Mouse (Mus musculus) forebrain, embryonic 11.5 days (tissue): ENCODE data around the gene Ssbp3. TPM values are rescaled to one million over a fixed set of nuclear protein-coding genes. Genes with fewer than 3 reads are reported as not detected.

ENCODE experiments used
- ATAC-seq: fragments of 200-750 bp; cut with Nextera tagmentation; replicated peaks from 2 replicates; pipeline ENCODE4 v1.8.0; 2017; ENCODE audit warnings: moderate TSS enrichment; ENCODE audit not compliant: low FRiP score
- DNase-seq: peaks from one replicate; pipeline ENCODE4 v3.0.0-alpha.2; 2017; ENCODE audit warnings: low spot score
- H3K27ac ChIP-seq: fragments of 300-500 bp; sonication (generic); 2 replicates; pipeline ENCODE4 v1.5.1; 2014; ENCODE audit warnings: low read depth, low read length
- H3K27me3 ChIP-seq: fragments of 300-500 bp; sonication (generic); 2 replicates; pipeline ENCODE4 v1.6.1; 2014; ENCODE audit warnings: mild to moderate bottlenecking, low read length, mixed read lengths; ENCODE audit not compliant: control insufficient read depth, insufficient read depth
- H3K36me3 ChIP-seq: fragments of 300-500 bp; sonication (generic); 2 replicates; pipeline ENCODE4 v1.6.1; 2014; ENCODE audit warnings: mild to moderate bottlenecking, low read length, moderate library complexity, mixed read lengths; ENCODE audit not compliant: control insufficient read depth, insufficient read depth
- H3K4me1 ChIP-seq: fragments of 300-500 bp; sonication (generic); replicated peaks from 2 replicates; pipeline ENCODE4 v1.6.1; 2014; ENCODE audit warnings: low read length, mixed read lengths; ENCODE audit not compliant: control insufficient read depth, insufficient read depth
- H3K4me2 ChIP-seq: fragments of 300-500 bp; sonication (generic); 2 replicates; pipeline ENCODE4 v1.6.1; 2014; ENCODE audit warnings: low read depth, mild to moderate bottlenecking, low read length, moderate library complexity, mixed read lengths; ENCODE audit not compliant: severe bottlenecking
- H3K4me3 ChIP-seq: fragments of 300-500 bp; sonication (generic); 2 replicates; pipeline ENCODE4 v1.5.1; 2014; ENCODE audit warnings: low read depth, low read length
- H3K9ac ChIP-seq: fragments of 300-500 bp; sonication (generic); 2 replicates; pipeline ENCODE4 v1.6.1; 2014; ENCODE audit warnings: low read length
- H3K9me3 ChIP-seq: fragments of 300-500 bp; sonication (generic); 2 replicates; pipeline ENCODE4 v1.6.1; 2016; ENCODE audit warnings: low read length, mixed read lengths; ENCODE audit not compliant: control insufficient read depth
- WGBS: fragments of 180-500 bp; shearing (Covaris S2); extraction: QIAGEN DNeasy Blood & Tissue Kit; methylation state at CpG from one replicate; pipeline ENCODE4 v1.1.7; 2014; 5-methylcytosine and 5-hydroxymethylcytosine counted together
- polyA plus RNA-seq: library from polyadenylated mRNA; unstranded; fragments of >200 nt; fragmentation: Nextera tagmentation; extraction: Ambion mirVana; gene quantifications from 2 replicates; pipeline ENCODE4 v1.2.1, GENCODE M21; 2014

Gene Ssbp3
- polyA plus RNA-seq, 1 experiment from 2014 or later: 135 TPM

GRCm38 (mm10) chr4:107047806-107048205, 137.3 kb downstream of the Ssbp3 start:
- no peak for ATAC-seq
- no peak for DNase-seq
- no peaks in the 10 kb centered on the region for H3K27me3 ChIP-seq
- WGBS: 89% methylated on average over 5 of the region's 5 CpGs
- no peak overlapping the region for H3K4me2 ChIP-seq
- no peak overlapping the region for H3K9ac ChIP-seq
- no peak overlapping the region for H3K4me3 ChIP-seq
- no peaks in the 10 kb centered on the region for H3K9me3 ChIP-seq
- no peaks in the 10 kb centered on the region for H3K4me1 ChIP-seq
- H3K27ac ChIP-seq: no peak overlapping the region
- H3K36me3 ChIP-seq: no peaks in the 10 kb centered on the region; the same call in 1 of the 2 replicates

GRCm38 (mm10) chr4:107048568-107049162, 138.2 kb downstream of the Ssbp3 start:
- Histone ChIP-seq H3K36me3 (no peaks in the 10 kb centered on the region; the same call in 1 of the 2 replicates), H3K27me3 (no peaks in the 10 kb centered on the region), H3K4me1 (no peaks in the 10 kb centered on the region), H3K4me3 (no peak overlapping the region), H3K4me2 (no peak overlapping the region), H3K9ac (no peak overlapping the region), H3K9me3 (no peaks in the 10 kb centered on the region), H3K27ac (no peak overlapping the region)
- 91% methylated on average over 11 of the region's 11 CpGs for WGBS
- ATAC-seq (no peak), DNase-seq (no peak)

DNA sequence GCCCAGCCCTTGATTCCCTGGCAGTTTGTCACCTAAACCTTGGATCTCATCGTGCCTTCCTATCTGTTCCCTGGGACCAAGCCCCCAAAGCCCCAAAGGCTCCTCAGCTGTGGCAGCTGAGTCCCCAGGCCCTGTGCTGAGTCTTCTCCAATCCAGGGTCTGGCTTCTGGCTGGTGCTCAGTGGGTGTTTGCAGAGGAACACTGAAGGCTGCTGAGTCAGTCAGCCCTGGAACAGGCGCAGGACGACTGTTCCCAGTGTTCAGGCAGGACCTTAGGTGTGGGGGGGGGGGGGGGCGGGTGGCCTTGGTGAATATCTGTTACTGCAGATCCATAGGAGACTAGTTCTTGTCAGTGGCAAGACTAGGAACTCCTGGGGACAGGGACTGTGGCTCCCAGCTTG, 141.4 kb downstream of the Ssbp3 start:
- 55% methylated on average over 4 of the region's 4 CpGs for WGBS
- Histone ChIP-seq H3K4me1 (no peaks in the 10 kb centered on the region), H3K27me3 (no peaks in the 10 kb centered on the region), H3K9ac (no peak overlapping the region), H3K9me3 (no peaks in the 10 kb centered on the region), H3K36me3 (no peaks in the 10 kb centered on the region; the same call in 1 of the 2 replicates), H3K4me3 (no peak overlapping the region), H3K27ac (no peak overlapping the region), H3K4me2 (no peak overlapping the region)
- ATAC-seq (no peak), DNase-seq (no peak)

- ATAC-seq: no peak
- no peaks in the 10 kb centered on the region for H3K4me1 ChIP-seq
- DNase-seq: no peak
- no peaks in the 10 kb centered on the region for H3K27me3 ChIP-seq
- H3K27ac ChIP-seq: no peak overlapping the region
- H3K9me3 ChIP-seq: no peaks in the 10 kb centered on the region
- WGBS: 44% methylated on average over 5 of the region's 5 CpGs
- H3K36me3 ChIP-seq: no peaks in the 10 kb centered on the region; the same call in 1 of the 2 replicates
- no peak overlapping the region for H3K4me2 ChIP-seq
- no peak overlapping the region for H3K4me3 ChIP-seq
- H3K9ac ChIP-seq: no peak overlapping the region
Observed at GRCm38 (mm10) chr4:107052962-107053553, 142.6 kb downstream of the Ssbp3 start.

GRCm38 (mm10) chr4:107056088-107056487, 145.6 kb downstream of the Ssbp3 start:
- Histone ChIP-seq H3K9me3 (no peaks in the 10 kb centered on the region), H3K27ac (no peak overlapping the region), H3K36me3 (peaks cover 4% of the 10 kb centered on the region), H3K9ac (no peak overlapping the region), H3K4me3 (no peak overlapping the region), H3K27me3 (no peaks in the 10 kb centered on the region), H3K4me2 (no peak overlapping the region), H3K4me1 (no peaks in the 10 kb centered on the region)
- no peak for DNase-seq
- 97% methylated on average over 3 of the region's 3 CpGs for WGBS
- ATAC-seq: no peak

DNA sequence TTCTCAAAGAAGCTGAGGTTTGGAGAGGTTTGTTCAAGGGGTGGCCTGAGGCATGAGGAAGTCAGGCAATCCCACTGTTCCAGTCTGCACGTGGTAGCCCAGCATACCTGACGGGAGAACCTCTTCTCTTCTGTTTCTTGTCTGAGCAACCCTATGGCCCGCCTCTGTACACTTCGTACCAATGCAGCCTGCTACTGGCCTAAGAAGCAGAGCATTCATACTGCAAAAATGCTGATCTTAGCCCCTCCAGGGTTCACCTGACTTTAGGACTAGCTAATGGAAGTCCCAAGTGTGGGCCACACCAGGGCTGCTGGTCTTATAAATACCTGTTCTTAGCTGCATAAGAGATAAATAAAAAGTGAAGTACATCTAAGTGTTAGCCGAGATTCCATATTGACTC, 147.8 kb downstream of the Ssbp3 start:
- Histone ChIP-seq H3K27me3 (no peaks in the 10 kb centered on the region), H3K9me3 (no peaks in the 10 kb centered on the region), H3K27ac (no peak overlapping the region), H3K4me3 (no peak overlapping the region), H3K4me1 (no peaks in the 10 kb centered on the region), H3K36me3 (peaks cover 4% of the 10 kb centered on the region), H3K9ac (no peak overlapping the region), H3K4me2 (no peak overlapping the region)
- WGBS: 89% methylated on average over 5 of the region's 5 CpGs
- no peak for DNase-seq
- ATAC-seq: no peak

DNA sequence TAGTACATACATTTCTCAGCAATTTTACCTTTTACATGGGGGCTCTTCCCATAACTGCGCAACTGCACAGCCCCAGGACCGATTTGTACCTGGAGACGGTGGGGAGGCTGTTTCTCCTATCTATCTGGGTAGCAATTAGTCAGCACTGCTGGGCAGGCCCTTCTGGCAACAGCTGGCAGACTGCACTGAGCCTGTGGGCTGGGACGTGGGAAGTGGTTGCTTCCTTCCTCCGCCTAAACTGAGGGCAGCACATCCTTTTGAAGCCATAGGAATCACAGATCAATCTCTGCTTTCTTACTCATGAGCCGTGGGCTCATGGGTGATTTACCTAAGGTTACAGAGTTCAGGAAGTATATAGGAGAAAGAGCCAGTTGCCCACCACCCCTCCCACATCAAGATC, 148.3 kb downstream of the Ssbp3 start:
- WGBS: 86% methylated on average over 6 of the region's 6 CpGs
- Histone ChIP-seq H3K4me3 (no peak overlapping the region), H3K9ac (no peak overlapping the region), H3K27ac (no peak overlapping the region), H3K4me1 (no peaks in the 10 kb centered on the region), H3K36me3 (peaks cover 4% of the 10 kb centered on the region), H3K27me3 (no peaks in the 10 kb centered on the region), H3K4me2 (no peak overlapping the region), H3K9me3 (no peaks in the 10 kb centered on the region)
- no peak for ATAC-seq
- no peak for DNase-seq

- H3K9ac ChIP-seq: no peak overlapping the region
- no peak overlapping the region for H3K4me2 ChIP-seq
- H3K27me3 ChIP-seq: no peaks in the 10 kb centered on the region
- H3K4me3 ChIP-seq: no peak overlapping the region
- DNase-seq: no peak
- H3K4me1 ChIP-seq: no peaks in the 10 kb centered on the region
- H3K9me3 ChIP-seq: no peaks in the 10 kb centered on the region
- whole genome bisulfite sequencing: 92% methylated on average over 4 of the region's 4 CpGs
- H3K36me3 ChIP-seq: peaks cover 4% of the 10 kb centered on the region
- ATAC-seq: no peak
- H3K27ac ChIP-seq: no peak overlapping the region
Observed at GRCm38 (mm10) chr4:107061560-107061959, 151.1 kb downstream of the Ssbp3 start.

GRCm38 (mm10) chr4:107063214-107063613, 152.7 kb downstream of the Ssbp3 start:
- Histone ChIP-seq H3K4me1 (0 out of 2 replicates have a peak, but pooled peaks cover 2% of the 10 kb centered on the region), H3K27me3 (no peaks in the 10 kb centered on the region), H3K9me3 (no peaks in the 10 kb centered on the region), H3K4me2 (no peak overlapping the region), H3K9ac (no peak overlapping the region), H3K27ac (no peak overlapping the region), H3K4me3 (no peak overlapping the region), H3K36me3 (peaks cover 4% of the 10 kb centered on the region)
- ATAC-seq: no peak
- WGBS: 88% methylated on average over 3 of the region's 3 CpGs
- DNase-seq: no peak
